Mouse (Mus musculus) neural tube, embryonic 14.5 days (tissue): Measurements from ENCODE around the gene Acot7. TPM values are rescaled to one million over a fixed set of nuclear protein-coding genes. Genes with fewer than 3 reads are reported as not detected.

ENCODE experiments used
- ATAC-seq: fragments of 200-750 bp; cut with Nextera tagmentation; 2 replicates; pipeline ENCODE4 v1.8.0; 2017; ENCODE audit warnings: low read depth, mild to moderate bottlenecking, moderate TSS enrichment, moderate library complexity
- H3K27ac ChIP-seq: fragments of 300-500 bp; sonication (generic); 2 replicates; pipeline ENCODE4 v1.5.1; 2014; ENCODE audit warnings: low read depth, mild to moderate bottlenecking, control low read depth, low read length, moderate library complexity, mixed read lengths
- H3K27me3 ChIP-seq: fragments of 300-500 bp; sonication (generic); 2 replicates; pipeline ENCODE4 v1.6.1; 2014; ENCODE audit warnings: low read length; ENCODE audit not compliant: control insufficient read depth, insufficient read depth
- H3K36me3 ChIP-seq: fragments of 300-500 bp; sonication (generic); 2 replicates; pipeline ENCODE4 v1.6.1; 2014; ENCODE audit warnings: low read length, mixed read lengths; ENCODE audit not compliant: control insufficient read depth, insufficient read depth
- H3K4me1 ChIP-seq: fragments of 300-500 bp; sonication (generic); 2 replicates; pipeline ENCODE4 v1.6.1; 2014; ENCODE audit warnings: low read length; ENCODE audit not compliant: control insufficient read depth, insufficient read depth
- H3K4me2 ChIP-seq: fragments of 300-500 bp; sonication (generic); 2 replicates; pipeline ENCODE4 v1.6.1; 2014; ENCODE audit warnings: mild to moderate bottlenecking, low read depth, low read length, control low read depth
- H3K4me3 ChIP-seq: fragments of 300-500 bp; sonication (generic); 2 replicates; pipeline ENCODE4 v1.5.1; 2014; ENCODE audit warnings: low read depth, low read length, control low read depth, mixed read lengths
- H3K9ac ChIP-seq: fragments of 300-500 bp; sonication (generic); replicated peaks from 2 replicates; pipeline ENCODE4 v1.6.1; 2014; ENCODE audit warnings: low read depth, mild to moderate bottlenecking, control low read depth, low read length, mixed read lengths
- H3K9me3 ChIP-seq: fragments of 300-500 bp; sonication (generic); 2 replicates; pipeline ENCODE4 v1.6.1; 2016; ENCODE audit warnings: low read length; ENCODE audit not compliant: control insufficient read depth
- whole genome bisulfite sequencing: fragments of 180-500 bp; shearing (Covaris S2); extraction: QIAGEN DNeasy Blood & Tissue Kit; methylation state at CpG from one replicate; pipeline ENCODE4 v1.1.7; 2014; 5-methylcytosine and 5-hydroxymethylcytosine counted together
- polyA plus RNA-seq: library from polyadenylated mRNA; unstranded; fragments of >200 nt; fragmentation: Nextera tagmentation; extraction: Ambion mirVana; gene quantifications from 2 replicates; pipeline ENCODE4 v1.2.1, GENCODE M21; 2014

The Acot7 gene
- polyA plus RNA-seq, 1 experiment from 2014 or later: 348 TPM

DNA sequence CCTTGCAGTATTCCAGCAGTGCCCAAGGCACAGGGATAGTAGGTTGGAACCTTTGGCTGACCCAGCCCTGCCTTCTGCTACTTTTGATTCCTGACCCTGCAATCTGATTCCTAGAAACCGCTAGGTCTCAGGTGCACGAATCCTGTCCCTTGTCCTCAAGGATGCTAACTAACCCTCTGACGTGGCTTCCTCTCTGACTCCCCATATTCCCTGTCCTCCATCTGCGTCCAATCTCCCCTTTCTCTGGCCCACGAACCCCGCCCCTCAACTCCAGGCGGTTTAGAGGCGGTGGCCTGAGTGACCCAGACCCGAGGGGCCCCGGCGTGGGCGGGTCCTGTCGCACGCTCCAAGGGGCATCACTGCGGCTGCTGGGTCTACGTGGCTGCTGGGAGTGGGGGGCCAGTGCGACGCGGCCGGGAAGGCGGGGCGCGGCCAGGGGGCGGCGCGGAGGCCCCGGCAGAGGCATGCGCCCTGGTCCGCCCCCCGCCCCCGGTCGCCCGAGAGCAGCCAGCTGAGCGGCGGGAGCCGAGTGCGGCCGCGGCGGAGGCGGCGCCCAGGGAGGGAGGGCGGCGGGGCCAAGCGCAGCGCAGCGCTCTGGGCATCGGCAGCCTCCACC, 95.8 kb downstream of the Acot7 start, which contains the start of gene Gpr153:
Gene Gpr153, plus strand, starts transcription at position 612 of the 616 bp plus-strand sequence.
- Histone ChIP-seq H3K4me1 (peaks cover 15% of the 10 kb centered on the region; the same call in 1 of the 2 replicates), H3K4me3 (peak within 1 kb of the TSS; percentile 58), H3K9me3 (no peaks in the 10 kb centered on the region), H3K36me3 (no peaks in the 10 kb centered on the region), H3K27ac (peak within 1 kb of the TSS; percentile 49), H3K4me2 (peak within 1 kb of the TSS; percentile 82), H3K27me3 (peaks cover 12% of the 10 kb centered on the region), H3K9ac (peak within 1 kb of the TSS; percentile 82)
- WGBS: under 1% methylated on average over 32 of the region's 48 CpGs
- peak; percentile 67 for ATAC-seq

DNA sequence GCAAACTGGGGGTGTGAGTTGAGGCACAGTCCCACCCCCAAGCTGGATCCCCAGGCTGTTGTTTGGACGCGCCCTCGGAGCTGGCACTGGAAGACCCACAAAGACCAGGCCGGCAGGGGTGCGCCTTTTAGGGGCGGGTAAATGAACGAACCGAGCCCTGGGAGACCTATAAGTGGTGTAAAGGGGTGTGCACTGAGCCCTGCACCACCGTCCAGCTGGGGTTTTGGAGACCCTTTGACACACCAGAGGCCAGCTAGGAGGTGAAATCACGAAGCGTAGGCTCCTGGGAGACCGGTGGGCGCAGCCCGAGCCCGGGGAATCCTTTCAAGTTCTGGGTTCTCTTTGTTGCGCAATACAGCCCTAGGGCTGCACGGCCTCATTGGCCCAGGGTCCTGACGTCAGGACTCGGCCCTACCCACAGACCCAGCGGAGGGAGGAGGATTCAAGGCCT, 96.8 kb downstream of the Acot7 start:
- H3K4me2 ChIP-seq: peak overlapping the region; percentile 82
- H3K27me3 ChIP-seq: peaks cover 13% of the 10 kb centered on the region
- H3K9ac ChIP-seq: peak overlapping the region; percentile 82
- H3K4me3 ChIP-seq: peak overlapping the region; percentile 58
- ATAC-seq: peak; percentile 38; the same call in 1 of the 2 replicates
- H3K9me3 ChIP-seq: no peaks in the 10 kb centered on the region
- H3K27ac ChIP-seq: no peak overlapping the region
- under 1% methylated on average over 20 of the region's 20 CpGs for WGBS
- no peaks in the 10 kb centered on the region for H3K36me3 ChIP-seq
- H3K4me1 ChIP-seq: peaks cover 15% of the 10 kb centered on the region; the same call in 1 of the 2 replicates

DNA sequence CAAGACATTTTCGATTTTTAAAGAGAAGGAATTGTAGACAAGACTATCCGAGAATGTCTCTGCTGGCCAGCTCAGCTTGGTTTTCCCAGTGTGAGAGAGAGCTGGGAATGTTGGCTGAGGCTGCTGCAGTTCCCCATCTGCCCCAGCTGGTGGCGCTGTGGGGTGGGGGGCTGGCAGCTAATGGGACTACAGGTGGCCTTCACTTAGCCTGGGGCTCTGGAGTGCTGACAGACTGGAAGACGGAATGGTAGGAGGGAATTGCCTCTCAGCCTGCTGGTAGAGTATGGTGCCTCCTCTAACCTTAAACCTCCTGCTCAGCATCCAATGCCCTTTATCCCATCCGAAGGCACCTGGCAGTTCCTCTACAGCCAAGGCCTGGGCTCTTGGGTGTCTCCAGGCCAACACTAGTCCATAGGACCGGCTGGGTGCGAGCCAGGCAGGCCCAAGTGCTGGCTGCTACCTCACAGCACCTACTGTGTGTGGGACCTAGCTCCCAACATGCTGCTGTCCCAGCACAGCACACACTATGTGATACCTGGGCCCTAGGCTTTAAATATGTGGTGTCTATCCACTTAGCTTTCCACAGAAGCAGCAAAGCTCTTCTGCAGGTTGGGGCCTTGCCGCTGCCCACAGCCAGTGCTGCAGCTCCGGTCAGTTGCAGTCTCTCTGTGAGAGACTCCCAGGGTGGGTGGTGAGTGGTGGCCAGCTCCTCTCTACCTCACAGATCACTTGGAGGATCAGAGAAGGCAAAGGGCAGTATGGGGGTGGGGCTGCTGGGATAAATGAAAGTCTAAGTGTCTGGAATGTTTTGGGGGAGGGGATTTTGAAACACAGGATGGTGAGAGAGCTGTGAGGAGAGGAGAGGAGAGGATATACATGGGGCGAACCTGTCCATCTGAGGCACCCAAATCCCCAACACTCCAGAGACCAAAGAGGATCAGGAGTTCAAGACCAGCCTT, 98.7 kb downstream of the Acot7 start:
- Histone ChIP-seq H3K36me3 (no peaks in the 10 kb centered on the region), H3K27me3 (peaks cover 30% of the 10 kb centered on the region), H3K27ac (no peak overlapping the region), H3K4me3 (no peak overlapping the region), H3K9me3 (no peaks in the 10 kb centered on the region), H3K4me1 (peaks cover 15% of the 10 kb centered on the region; the same call in 1 of the 2 replicates), H3K9ac (no peak overlapping the region), H3K4me2 (no peak overlapping the region)
- WGBS: 57% methylated on average over 10 of the region's 10 CpGs
- ATAC-seq: no peak

DNA sequence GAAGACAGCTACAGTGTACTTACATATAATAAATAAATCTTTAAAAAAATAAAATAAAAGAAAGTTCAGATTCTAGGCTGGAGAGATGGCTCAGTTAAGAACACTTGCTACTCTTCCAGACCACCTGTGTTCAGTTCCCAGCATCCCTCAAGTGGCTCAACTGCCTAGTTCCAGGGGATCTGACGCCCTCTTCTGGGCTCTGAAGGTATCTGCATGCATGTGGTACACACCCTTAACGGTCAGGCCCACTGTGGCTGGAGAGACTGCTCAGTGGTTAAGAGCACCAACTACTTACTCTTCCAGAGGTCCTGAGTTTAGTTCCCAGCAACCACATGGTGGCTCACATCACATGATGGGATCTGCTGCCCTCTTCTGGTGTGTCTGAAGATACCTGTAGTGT, 100.0 kb downstream of the Acot7 start:
- no peak overlapping the region for H3K4me3 ChIP-seq
- H3K4me1 ChIP-seq: peaks cover 17% of the 10 kb centered on the region
- ATAC-seq: no peak
- H3K9ac ChIP-seq: no peak overlapping the region
- peaks cover 42% of the 10 kb centered on the region for H3K27me3 ChIP-seq
- 65% methylated on average over 2 of the region's 2 CpGs for WGBS
- H3K36me3 ChIP-seq: no peaks in the 10 kb centered on the region
- H3K4me2 ChIP-seq: no peak overlapping the region
- no peak overlapping the region for H3K27ac ChIP-seq
- H3K9me3 ChIP-seq: no peaks in the 10 kb centered on the region

DNA sequence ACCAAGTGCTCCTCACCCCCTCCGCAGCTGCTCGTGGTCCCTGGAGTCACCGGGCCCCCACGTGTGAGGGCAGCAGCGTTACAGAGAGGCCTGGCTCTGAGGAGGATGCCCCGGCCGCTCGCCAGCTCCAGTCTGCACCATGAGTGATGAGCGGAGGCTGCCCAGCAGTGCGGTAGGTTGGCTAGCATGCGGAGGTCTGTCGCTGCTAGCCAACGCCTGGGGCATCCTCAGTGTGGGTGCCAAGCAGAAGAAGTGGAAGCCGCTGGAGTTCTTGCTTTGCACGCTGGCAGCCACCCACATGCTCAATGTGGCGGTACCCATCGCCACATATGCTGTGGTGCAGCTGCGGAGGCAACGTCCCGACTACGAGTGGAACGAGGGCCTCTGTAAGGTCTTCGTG, 101.1 kb downstream of the Acot7 start:
- Histone ChIP-seq H3K36me3 (no peaks in the 10 kb centered on the region), H3K4me3 (no peak overlapping the region), H3K27ac (no peak overlapping the region), H3K4me2 (no peak overlapping the region), H3K4me1 (peaks cover 15% of the 10 kb centered on the region), H3K27me3 (peaks cover 52% of the 10 kb centered on the region), H3K9me3 (no peaks in the 10 kb centered on the region), H3K9ac (no peak overlapping the region)
- no peak for ATAC-seq
- 69% methylated on average over 23 of the region's 23 CpGs for WGBS

DNA sequence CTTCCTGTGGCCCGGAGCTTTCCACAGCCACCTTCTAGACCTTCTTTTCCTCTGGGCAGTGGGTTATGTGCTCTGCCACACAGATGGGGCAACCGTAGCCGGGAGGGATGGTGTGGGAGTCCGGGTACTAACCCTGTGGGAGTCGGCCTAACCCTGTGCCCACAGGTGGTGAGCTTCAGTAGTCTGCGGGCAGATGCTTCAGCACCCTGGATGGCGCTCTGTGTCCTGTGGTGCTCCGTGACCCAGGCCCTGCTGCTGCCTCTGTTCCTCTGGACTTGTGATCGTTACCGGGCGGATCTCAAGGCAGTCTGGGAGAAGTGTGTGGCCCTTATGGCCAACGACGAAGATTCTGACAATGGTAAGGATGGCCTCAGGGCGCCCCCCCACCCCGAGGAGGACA, 103.7 kb downstream of the Acot7 start:
- 69% methylated on average over 15 of the region's 15 CpGs for WGBS
- no peak overlapping the region for H3K9ac ChIP-seq
- no peaks in the 10 kb centered on the region for H3K9me3 ChIP-seq
- no peak overlapping the region for H3K27ac ChIP-seq
- no peak for ATAC-seq
- H3K4me1 ChIP-seq: peaks cover 14% of the 10 kb centered on the region
- no peaks in the 10 kb centered on the region for H3K36me3 ChIP-seq
- H3K4me2 ChIP-seq: no peak overlapping the region
- peaks cover 61% of the 10 kb centered on the region for H3K27me3 ChIP-seq
- H3K4me3 ChIP-seq: no peak overlapping the region

DNA sequence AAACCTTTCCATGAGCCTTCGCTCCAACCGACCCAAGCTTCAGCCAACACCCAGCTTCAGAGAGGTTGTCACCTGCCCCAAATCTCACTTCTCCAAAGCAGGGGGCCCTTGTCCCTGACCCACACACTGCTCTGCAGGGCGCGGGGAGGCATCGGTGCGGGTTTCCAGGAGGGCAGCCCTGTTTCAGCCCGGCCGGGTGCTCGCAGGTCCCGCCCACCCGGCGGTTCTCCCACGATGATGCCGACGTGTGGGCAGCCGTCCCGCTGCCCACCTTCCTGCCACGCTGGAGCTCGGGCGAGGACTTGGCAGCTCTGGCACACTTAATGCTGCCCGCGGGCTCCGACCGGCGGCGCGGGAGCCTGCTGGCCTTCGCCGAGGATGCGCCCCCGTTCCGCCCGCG, 104.8 kb downstream of the Acot7 start:
- Histone ChIP-seq H3K9me3 (no peaks in the 10 kb centered on the region), H3K9ac (peak overlapping the region; percentile 18; the same call in 1 of the 2 replicates), H3K4me3 (peak overlapping the region; percentile 27), H3K27ac (no peak overlapping the region), H3K27me3 (peaks cover 72% of the 10 kb centered on the region), H3K4me1 (peaks cover 22% of the 10 kb centered on the region), H3K4me2 (peak overlapping the region; percentile 51), H3K36me3 (no peaks in the 10 kb centered on the region)
- 19% methylated on average over 27 of the region's 34 CpGs for WGBS
- no peak for ATAC-seq

DNA sequence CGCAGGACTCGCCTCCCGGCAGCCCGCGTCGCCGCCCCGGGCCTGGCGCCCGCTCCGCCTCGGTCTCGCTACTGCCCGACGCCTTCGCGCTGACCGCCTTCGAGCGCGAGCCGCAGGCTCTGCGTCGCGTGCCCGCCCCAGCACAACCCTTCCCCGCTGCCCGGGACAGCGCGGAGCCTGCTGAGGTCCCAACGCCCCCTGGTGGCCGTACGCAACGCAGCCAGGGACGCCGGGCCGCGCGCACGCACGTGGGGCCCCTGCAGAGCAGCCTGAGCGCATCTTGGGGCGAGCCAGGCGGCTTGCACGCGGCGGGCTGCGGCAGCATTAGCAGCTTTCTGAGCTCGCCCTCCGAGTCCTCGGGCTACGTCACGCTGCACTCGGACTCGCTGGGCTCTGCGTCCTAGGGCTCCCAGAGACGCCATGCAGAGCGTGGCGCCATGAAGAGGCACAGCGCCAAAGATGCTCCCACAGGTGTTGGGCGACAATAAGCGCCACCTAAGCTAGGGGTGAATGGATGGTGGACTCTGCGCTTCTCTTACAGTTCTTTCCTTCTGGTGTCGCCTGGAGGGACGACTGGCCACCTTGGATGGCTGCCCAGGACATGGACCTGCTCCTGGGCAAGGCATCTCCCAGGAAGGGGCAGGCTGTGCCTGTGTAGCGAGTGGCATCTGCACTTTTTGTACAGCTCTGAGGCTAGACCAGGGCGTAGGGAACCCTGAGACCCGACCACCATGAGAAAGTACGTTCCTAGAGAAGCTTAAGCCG, 105.4 kb downstream of the Acot7 start:
- peak overlapping the region; percentile 27 for H3K4me3 ChIP-seq
- peaks cover 77% of the 10 kb centered on the region for H3K27me3 ChIP-seq
- H3K4me1 ChIP-seq: peaks cover 22% of the 10 kb centered on the region
- no peaks in the 10 kb centered on the region for H3K9me3 ChIP-seq
- peak overlapping the region; percentile 18; the same call in 1 of the 2 replicates for H3K9ac ChIP-seq
- H3K4me2 ChIP-seq: peak overlapping the region; percentile 51
- H3K27ac ChIP-seq: no peak overlapping the region
- H3K36me3 ChIP-seq: no peaks in the 10 kb centered on the region
- 7% methylated on average over 50 of the region's 70 CpGs for WGBS
- ATAC-seq: peak; percentile 78
